Mouse (Mus musculus): ENCODE data around the gene Kcns1. TPM values are rescaled to one million over a fixed set of nuclear protein-coding genes. Genes with fewer than 3 reads are reported as not detected.

The Kcns1 gene
- total RNA-seq, 2 experiments from 2014 or later, result 0.08 TPM; not detected in 1

DNA sequence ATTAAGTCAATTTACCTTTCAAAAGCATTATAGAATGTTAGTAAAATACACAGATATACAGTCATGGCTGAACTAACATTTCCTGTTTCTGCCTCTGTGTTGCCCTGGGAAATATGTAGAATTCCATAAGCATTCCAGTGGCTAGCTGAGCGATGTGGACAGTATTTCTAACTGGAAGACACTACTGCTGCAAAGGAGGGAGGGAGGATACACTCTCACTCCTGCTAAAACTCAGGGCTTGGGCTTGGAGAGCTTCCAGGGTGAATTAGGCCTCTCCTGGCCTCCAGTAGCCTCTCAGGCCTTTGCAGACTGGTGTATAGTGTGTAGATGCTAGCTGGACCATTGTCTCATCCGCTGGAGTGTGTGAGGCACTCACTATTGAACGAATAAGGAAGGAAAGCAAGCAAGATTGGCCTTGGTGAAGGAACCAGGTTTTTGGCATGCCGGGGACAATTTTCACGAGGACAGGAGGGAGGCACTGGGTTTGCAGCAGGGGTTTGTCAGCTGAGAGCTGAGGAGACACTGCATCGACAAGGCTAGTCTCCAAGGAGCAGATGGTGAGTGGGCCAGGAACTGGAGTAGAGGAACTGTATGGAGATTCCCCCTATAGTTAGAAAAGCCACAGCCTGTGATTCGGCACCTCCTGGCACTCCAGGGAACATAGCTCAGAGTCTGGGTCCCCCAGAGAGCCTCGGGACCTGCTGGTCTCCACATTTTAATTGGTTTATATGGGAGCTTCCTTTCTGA lies 3.9 kb upstream of the Kcns1 start:
- ATAC-seq (replicated peaks; ENCODE audit: poor library complexity), result no peak

DNA sequence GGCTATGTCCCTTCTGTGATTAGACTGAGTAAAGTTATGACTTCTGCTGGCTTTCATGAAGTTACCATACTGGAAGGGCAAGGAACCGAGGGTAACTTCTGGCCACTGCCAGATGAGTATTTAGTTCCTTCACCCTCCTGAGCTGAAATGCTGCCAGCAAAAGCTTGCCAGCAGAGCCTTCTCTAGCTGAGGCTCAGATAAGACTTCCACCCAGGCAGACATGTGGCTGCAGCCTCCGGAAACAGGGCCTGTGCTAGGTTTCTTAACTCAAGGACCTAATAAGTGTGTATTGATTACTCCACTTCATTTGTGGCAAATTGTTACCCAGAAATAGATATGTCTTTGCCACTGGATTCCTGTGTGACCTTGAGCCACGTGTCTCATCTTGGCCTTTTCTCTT lies 2.5 kb upstream of the Kcns1 start:
- peak; percentile 54 for ATAC-seq (replicated peaks; ENCODE audit: poor library complexity)

DNA sequence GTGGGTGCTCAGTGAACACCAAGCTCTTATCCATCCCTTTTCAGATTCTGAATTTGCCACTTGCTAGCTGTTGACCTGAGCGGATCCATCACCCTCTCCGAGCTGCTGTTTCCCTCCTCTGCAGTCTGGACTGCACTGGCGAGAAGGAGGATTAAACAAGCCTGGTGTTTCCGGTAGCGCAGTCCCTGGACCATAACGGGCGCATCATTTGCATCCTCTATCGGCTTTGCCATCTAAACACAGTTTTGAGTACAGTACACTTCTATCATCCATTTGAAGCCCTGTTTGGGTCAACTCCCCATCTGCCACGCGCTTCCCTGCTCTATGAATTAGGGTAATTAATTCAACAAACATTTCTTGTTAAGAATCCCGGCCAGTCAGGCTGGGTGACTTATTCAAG lies 587 bp downstream of the Kcns1 start:
- no peak for ATAC-seq (replicated peaks; ENCODE audit: poor library complexity)

DNA sequence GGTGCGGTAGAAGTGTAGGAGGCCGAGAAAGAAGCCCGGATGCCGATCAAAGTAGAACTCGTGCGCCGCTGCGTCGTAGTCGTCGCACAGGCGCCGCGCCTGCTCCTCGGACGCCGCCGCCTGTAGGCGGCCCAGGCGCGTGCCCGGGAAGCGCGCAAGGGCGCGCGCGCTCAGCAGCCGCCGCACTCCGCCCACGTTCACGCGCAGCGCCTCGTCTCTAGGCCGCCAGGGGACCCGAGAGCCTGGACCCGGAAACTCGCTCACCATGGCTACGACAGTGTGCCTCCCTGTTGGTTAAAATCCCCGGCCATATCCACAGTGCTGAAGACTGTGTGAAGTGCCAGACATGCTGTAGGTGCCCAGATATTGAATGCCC lies 2.4 kb downstream of the Kcns1 start:
- ATAC-seq (replicated peaks; ENCODE audit: poor library complexity), result peak; percentile 60

DNA sequence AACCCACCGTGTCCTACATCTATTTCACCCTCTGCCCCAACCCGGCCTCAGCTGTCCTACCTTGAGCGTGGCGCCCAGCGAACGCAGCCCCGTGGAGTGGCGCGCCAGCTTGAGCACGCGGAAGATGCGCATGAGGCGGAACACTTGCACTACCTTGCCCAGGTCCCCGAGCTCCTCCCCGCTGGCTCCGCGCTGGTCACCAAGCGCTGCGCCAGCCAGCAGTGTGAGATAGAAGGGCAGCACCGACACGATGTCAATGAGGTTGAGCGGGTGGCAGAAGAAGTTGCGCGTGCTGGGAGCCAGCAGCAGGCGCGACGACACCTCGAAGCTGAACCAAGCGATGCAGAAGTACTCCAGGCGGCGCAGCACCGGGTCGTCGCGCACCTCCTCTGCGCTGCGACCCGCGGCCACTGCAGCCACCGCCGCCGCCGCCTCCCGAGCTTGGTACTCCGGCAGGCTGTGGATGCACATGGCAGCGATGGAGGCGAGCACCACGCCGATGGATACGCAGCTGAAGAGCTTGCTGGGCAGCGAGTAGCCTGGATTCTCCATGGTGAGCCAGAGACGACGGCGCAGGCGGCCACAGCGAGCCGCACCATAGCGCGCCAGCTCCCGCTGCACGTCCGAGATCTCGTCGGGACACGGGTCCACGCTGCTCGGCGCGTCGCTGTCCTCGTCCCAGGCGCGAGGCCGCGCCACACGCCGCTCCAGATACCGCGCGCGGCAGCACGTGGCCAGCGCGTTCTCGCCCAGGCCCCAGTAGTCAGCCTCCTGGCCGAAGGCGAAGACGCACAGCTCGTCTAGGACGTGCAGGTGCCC lies 3.0 kb downstream of the Kcns1 start:
- ATAC-seq (replicated peaks; ENCODE audit: poor library complexity), result no peak

DNA sequence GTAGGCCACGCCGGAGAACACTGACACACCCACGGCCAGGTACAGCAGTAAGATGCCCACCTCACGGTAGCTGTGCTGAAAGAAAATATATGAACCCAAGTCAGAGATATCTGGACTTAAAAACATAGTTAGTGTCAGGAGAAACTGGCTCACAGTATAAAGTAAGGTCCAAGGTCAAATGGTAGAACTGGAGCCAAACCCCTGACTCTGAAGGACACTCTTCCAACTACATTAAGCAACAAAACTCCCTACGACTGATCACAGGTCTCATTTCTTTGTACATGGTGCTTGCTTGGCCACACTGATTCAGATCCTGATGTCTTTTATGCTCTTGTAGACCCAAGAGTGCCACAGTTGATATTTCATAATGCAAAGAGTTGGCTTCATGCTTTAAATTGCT lies 6.0 kb downstream of the Kcns1 start:
- ATAC-seq (replicated peaks; ENCODE audit: poor library complexity), result no peak

DNA sequence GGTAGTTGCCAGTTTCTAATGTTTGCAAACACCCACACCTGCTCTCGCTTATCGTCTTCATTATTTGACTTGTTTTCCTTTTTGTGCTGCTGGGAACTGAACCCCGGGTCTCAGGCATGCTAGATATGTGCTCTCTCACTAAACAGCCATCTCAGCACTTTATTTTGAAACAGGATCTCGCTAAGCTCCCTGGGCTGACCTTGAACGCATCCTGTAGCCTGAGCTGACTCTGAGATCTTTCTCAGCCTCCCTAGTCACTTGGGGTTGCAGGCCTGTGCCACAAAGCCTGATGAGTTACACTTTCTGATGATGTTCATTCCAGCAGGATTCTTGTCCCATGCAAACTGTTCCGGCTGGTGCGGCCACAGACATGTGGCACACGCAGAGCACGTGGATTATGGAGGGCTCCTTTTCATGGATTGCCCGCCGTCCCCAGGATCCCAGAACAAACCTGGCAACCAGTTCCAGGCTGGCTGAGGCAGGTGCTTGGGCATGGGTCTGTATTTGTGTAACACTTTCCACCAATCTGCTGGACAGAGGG lies 9.3 kb downstream of the Kcns1 start:
- no peak for ATAC-seq (replicated peaks; ENCODE audit: poor library complexity)

DNA sequence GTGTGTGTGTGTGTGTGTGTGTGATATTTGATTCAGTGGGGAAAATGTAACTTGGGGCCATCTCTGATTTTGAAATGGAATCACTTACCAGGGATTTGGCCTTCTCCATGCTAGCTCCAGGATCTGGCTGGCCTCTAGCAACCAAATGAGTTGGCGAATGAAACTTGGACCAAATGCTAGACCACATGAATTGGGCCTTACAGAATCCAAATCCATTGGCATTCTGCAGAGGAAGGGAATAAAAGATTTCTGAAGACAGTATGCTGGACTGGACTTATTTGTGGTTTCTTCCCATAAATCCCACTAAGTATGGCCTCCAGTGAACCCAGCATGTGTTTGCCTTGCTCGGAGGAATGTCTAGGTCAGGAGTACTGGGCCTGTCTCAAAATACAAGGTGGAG lies 12.1 kb downstream of the Kcns1 start:
- no peak for ATAC-seq (replicated peaks; ENCODE audit: poor library complexity)

DNA sequence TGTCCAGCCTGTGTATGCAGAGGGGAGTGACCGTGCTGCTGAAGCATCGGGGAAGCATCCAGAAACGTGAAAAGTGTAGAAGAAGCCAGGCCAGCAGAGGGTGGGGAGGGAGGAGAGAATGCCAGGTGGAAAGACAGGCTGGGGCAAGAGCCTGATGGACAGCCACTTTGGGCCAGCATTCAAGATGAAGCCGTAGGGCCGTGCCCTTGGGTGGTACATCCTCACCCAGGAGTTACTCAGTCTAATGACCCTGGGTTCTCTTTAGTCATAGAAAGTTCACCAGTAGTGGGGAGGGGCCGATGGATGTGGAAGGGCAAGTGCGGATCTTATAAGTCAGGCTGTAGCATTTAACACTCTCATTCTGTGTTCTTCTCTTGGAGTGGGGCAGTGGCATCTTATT lies 14.8 kb downstream of the Kcns1 start:
- ATAC-seq (replicated peaks; ENCODE audit: poor library complexity), result no peak

DNA sequence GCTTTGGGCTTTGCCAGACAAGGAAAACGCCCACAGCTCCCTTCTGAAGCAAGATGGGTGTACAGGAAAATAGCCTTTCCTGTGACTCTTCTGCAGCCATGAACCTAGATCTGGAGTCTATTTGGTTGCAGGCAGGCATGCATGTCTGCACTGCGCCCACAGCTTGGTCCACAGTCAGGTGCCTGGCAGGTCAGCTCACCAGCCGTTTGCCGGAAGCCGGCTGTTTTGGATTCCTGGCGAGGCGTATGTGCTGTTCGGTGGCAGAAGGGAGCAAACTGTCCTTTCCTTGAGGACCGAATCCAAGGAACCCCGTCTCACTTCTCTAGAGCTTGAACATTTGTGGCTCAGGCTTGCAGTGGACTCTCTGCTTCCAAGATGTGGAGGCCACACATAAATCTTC lies 16.9 kb downstream of the Kcns1 start:
- no peak for ATAC-seq (replicated peaks; ENCODE audit: poor library complexity)

DNA sequence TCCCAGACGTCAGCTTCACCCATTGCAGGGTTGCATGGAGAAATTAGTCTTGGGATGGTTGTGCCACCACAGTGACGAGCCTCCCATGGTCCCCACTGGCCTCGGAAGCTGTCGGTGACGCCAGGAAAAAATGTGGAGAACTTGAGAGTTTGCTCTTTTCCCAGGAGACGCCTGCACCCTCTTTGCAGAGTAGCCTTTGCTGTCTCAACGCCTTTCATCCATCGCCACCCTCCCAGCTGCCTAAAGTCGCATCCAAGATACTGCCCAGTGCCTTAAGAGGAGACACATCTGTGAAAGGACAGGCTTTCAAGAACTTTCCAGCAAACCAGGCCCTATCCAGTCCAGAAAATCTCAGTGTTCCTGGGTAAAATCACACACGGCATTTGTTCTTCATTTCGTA lies 18.6 kb downstream of the Kcns1 start:
- no peak for ATAC-seq (replicated peaks; ENCODE audit: poor library complexity)

DNA sequence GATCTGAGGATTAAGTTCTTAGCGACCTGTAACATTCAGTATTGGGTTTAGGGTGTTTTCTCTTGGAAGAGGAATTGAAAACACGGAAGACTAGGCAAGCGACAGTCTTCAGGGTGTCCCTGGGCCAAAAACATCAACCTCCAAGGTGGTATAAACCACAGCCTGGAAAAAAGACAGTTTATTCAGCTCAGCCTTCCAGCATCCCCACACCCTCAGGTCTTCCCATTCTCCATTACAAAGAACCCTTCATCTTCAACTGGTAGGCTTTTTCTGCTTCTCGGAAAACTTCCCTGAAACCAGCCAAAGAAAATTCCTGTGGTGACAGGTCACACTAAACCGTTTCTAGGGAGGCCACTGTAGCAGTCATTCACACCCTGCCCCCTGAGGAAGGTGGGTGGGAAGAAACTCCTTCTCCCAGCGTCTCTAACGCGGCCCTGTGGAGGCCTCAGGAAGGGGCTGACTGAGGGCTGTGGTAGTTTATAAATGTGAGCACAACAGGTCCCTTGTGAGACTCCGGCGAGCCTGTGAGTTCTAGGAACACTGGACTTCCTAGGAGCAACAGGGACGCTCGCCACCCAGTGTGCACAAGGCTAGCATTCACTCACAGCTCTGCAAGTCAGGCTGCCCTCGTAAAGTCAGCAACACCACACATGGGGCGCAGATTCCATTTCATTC lies 20.7 kb downstream of the Kcns1 start:
- ATAC-seq (replicated peaks; ENCODE audit: poor library complexity), result no peak

DNA sequence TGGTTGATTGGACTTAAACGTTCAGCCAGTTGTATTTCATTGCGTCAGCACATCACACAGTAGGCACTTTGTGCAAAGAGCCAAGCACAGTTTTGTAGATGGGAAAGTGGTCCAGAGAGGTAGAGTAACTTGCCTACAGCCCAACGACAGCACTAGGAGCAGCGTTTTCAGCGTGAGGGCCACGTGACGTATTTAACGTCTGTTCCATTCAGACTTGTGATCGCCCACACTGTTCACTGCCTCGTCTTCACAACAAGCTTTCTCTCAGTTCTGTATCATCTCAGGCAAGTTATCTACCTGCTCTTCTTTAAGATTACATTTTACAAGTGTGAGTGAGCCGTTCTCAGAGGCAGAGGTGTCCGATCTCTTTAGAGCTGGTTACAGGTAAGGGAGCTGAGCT lies 24.4 kb downstream of the Kcns1 start:
- ATAC-seq (replicated peaks; ENCODE audit: poor library complexity), result no peak

DNA sequence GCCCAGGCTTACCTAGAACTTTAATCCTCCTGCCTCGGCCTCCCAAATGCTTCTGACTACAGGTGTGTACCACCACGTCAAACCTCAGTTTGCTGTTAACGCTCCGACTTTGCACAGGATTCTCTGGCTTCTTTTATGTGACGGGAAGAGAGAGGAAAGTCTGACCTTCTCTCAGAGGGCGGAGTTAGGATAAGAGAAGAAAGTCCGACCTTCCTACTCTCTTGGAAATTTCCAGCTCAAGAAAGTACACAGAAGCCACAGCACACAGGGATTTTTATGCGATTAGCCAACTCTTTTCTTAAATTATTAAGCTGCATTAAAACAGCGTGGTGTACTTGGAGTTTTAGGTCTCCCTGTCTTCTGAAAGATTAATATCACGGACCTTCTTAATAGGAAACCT lies 26.4 kb downstream of the Kcns1 start:
- no peak for ATAC-seq (replicated peaks; ENCODE audit: poor library complexity)

DNA sequence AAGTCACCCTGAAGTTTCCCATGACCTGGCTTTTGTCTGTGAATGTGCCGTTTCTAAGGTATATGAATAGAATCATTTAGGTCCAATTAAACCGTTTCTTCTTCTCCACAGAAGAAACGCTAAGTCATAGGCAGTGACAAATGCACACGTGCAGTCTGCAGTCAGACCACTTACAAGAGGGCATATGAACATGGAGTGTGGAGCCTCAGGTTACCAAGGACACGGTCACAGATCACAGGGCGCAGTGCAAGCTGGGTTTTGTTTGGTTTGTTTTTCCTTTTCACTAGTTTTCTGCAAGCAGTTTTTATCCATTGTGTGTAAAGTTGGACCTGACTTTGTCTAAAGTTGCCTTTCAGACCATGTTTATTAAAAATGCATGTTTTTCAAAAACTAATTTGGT lies 26.9 kb downstream of the Kcns1 start:
- ATAC-seq (replicated peaks; ENCODE audit: poor library complexity), result 0 out of 2 replicates have a peak, but pooled peaks have one; percentile 31

DNA sequence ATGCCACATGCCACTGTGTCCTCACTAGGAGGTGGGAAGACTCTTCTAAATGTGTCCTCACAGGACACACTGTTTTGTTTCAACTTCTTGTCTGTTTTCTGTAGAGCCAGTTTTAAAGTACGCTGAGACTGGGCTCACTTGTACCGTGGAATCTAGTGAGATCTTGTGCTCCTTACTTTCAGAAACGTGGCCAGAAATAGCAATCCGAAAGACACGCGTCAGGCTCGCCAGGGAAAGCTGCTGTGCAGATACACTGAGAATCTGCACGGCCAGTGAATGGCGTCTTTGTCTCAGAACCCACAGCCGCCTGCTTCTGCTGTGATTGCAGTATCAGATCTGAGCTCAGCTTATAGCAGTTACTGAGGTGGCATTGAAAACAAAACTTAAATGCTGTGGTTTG lies 28.9 kb downstream of the Kcns1 start:
- 0 out of 2 replicates have a peak, but pooled peaks have one; percentile 39 for ATAC-seq (replicated peaks; ENCODE audit: poor library complexity)

DNA sequence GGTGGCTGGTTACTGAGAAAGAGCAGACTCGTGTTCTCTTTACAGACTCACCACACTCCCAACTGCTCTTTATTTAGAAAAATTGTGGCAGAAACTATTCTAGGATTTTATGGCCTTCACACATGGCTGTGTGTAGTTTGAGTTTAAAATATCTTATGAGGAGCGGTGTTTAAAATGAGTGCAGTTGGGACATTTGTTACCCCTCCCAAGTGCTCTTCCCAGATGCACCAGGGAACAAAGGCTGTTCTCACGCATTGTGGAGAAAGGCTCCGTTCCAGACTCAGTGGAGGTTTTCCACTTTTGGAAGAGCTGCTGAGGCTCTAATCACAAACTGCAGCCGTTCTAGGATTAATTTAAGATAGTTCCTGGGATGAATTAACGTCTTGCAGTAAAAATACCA lies 33.2 kb downstream of the Kcns1 start:
- no peak for ATAC-seq (replicated peaks; ENCODE audit: poor library complexity)

DNA sequence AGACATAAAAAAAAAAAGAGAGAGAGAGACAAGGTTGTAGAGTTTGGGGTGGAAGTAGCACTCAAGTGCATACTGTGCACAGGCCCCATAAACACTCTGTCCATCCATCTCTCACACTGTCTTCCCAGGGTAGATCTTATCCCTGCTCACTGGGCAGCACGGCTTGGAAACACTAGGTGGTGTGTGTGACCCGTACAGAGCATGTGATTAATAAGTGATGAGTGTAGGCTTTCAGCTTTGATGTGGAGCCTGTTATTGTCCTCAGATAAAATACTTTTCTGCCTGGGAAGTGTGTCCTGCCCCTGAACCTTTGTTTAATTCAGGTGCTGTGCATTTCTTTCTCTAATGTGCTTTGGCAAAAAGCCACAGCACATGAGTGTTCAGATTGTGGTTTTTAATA lies 34.5 kb downstream of the Kcns1 start:
- ATAC-seq (replicated peaks; ENCODE audit: poor library complexity), result no peak

DNA sequence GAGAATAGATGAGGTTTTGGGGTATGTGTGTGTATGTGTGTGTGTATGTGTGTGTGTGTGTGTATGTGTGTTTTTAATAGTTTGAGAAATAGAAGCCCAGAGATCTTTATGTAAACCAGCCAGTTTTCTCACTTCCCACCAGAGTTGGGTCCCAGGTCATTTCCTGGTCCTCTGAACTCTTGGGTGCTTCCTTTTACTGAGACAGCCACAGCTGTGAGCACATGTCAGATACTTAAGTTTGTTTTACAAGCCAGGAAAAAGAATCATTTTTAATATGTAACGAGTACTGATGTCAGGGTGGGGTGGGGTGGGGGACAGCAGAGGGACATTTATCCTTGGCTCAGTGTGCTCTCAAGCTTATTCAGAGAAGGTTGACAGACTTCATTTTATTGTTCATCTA lies 35.5 kb downstream of the Kcns1 start:
- no peak for ATAC-seq (replicated peaks; ENCODE audit: poor library complexity)

DNA sequence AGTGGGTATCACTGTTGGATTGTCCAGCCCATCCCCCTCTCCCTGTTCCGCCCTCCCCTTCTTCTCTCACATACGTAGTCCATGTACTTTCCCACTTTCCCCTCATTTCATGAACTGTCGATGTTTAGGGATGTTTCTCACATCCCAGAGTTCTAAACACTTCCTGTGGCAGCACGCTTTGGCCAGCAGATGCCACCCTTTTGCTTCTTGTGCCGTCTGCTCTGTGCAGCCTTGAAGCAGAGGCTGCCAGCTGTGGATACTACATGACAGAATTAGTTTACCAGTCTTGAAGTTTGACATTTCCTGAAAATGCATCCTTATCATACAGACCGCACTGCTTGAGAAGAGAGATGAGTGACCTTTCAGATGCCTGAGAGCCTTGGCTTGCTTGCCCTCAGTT lies 36.4 kb downstream of the Kcns1 start:
- peak; percentile 49 for ATAC-seq (replicated peaks; ENCODE audit: poor library complexity)

DNA sequence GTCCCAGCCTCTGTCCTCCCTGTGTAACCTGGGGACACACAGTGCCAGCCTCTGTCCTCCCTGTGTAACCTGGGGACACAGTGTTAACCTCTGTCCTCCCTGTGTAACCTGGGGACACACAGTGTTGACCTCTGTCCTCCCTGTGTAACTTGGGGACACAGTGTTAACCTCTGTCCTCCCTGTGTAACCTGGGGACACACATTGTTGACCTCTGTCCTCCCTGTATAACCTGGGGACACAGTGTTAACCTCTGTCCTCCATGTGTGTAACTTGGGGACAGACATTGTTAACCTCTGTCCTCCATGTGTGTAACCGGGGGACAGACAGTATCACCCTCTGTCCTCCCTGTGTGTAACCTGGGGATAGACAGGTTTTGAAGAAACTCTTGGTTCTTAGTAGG lies 39.3 kb downstream of the Kcns1 start:
- ATAC-seq (replicated peaks; ENCODE audit: poor library complexity), result no peak

All from megakaryocyte progenitor cell, adult 5-6 weeks (primary cell).